Mouse (Mus musculus) embryonic facial prominence, embryonic 12.5 days (tissue): ENCODE measurements around the gene Nucb1. TPM values are rescaled to one million over a fixed set of nuclear protein-coding genes. Genes with fewer than 3 reads are reported as not detected.

Source experiments
- ATAC-seq: fragments of 200-750 bp; cut with Nextera tagmentation; 2 replicates; pipeline ENCODE4 v1.8.0; 2017; ENCODE audit not compliant: insufficient number of reproducible peaks, insufficient read depth, low FRiP score, low TSS enrichment
- H3K27ac ChIP-seq: fragments of 300-500 bp; sonication (generic); 2 replicates; pipeline ENCODE4 v1.5.1; 2016; ENCODE audit warnings: mild to moderate bottlenecking
- H3K27me3 ChIP-seq: fragments of 300-500 bp; sonication (generic); 2 replicates; pipeline ENCODE4 v1.6.1; 2016; ENCODE audit warnings: mild to moderate bottlenecking, moderate library complexity
- H3K36me3 ChIP-seq: fragments of 300-500 bp; sonication (generic); 2 replicates; pipeline ENCODE4 v1.6.1; 2016; ENCODE audit warnings: mild to moderate bottlenecking
- H3K4me1 ChIP-seq: fragments of 300-500 bp; sonication (generic); 2 replicates; pipeline ENCODE4 v1.6.1; 2016
- H3K4me2 ChIP-seq: fragments of 300-500 bp; sonication (generic); replicated peaks from 2 replicates; pipeline ENCODE4 v1.6.1; 2016; ENCODE audit warnings: mild to moderate bottlenecking, moderate library complexity
- H3K4me3 ChIP-seq: fragments of 300-500 bp; sonication (generic); 2 replicates; pipeline ENCODE4 v1.5.1; 2016; ENCODE audit warnings: mild to moderate bottlenecking
- H3K9ac ChIP-seq: fragments of 300-500 bp; sonication (generic); 2 replicates; pipeline ENCODE4 v1.6.1; 2016; ENCODE audit warnings: mild to moderate bottlenecking, moderate library complexity
- H3K9me3 ChIP-seq: fragments of 300-500 bp; sonication (generic); 2 replicates; pipeline ENCODE4 v1.6.1; 2016; ENCODE audit warnings: mild to moderate bottlenecking, moderate library complexity
- WGBS: fragments of 180-500 bp; shearing (Covaris S2); methylation state at CpG from one replicate; pipeline ENCODE4 v1.1.7; 2016; 5-methylcytosine and 5-hydroxymethylcytosine counted together
- microRNA-seq: library from miRNA; unstranded; fragments of <30 nt; microRNA quantifications from one replicate; pipeline ENCODE4, GENCODE M21; 2017
- polyA plus RNA-seq: library from polyadenylated mRNA; unstranded; fragments of >200 nt; fragmentation: Nextera tagmentation; extraction: Ambion mirVana; gene quantifications from 2 replicates; pipeline ENCODE4 v1.2.1, GENCODE M21; 2016

The Nucb1 gene
- polyA plus RNA-seq, 1 experiment from 2014 or later: 172 TPM

DNA sequence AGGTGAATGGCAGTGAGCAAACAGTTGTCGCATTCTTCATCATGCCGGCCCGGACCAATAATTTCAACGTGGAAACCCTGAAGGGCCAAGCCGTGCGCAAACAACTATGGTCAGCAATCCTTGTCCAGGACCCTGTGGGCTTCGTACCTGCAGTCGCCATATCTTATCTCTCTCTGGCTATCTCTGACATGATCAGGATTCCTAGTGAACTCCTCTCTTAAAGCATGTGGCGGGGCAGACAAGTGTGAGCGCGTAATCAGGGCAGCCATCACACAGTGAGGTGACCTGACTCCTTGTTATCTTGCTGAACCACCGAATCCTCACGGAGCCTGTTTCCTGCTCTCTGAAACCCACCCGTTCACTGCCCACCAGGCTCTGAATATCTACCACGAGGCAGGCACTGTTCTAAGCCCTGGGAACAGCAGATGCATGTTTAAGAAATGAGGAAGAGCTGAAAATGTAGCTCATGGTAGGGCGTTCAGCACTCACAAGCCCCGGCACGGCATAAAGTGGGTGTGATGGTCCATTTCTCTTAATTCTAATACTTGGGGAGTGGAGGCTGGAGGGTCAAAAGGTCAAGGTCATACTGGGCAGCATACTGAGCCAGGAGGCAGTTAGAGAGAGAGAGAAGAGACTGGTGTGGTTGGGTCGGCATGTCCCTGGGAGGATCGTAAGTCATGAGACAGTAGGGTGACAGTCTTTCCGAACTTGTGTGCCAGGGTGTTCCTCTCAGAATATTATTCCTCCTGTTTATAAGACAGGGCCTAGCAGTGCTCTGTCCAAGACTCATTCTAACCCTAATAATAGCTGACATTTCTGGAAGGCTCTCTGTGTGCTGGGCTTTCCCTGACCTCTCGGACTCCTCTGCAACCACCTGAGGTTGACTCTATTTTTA is 66.4 kb downstream of the Nucb1 start:
- no peak overlapping the region for H3K27ac ChIP-seq
- H3K4me1 ChIP-seq: no peaks in the 10 kb centered on the region
- 87% methylated on average over 22 of the region's 22 CpGs for WGBS
- no peaks in the 10 kb centered on the region for H3K27me3 ChIP-seq
- no peak overlapping the region for H3K4me3 ChIP-seq
- no peak overlapping the region for H3K9ac ChIP-seq
- H3K4me2 ChIP-seq: no peak overlapping the region
- H3K36me3 ChIP-seq: peaks cover 59% of the 10 kb centered on the region
- H3K9me3 ChIP-seq: no peaks in the 10 kb centered on the region
- ATAC-seq: no peak

Small RNAs within 50 kb of the gene (microRNA-seq; reads per million reads assigned to microRNA genes)
- not detected for gene Gm22133

Other genes with a start within 250 kb of the Nucb1 start
- not detected in 2 replicates for gene Slc6a21, start 232.9 kb downstream of the Nucb1 start, polyA plus RNA-seq
- 16.1 and 18.5 TPM in 2 replicates for gene Trpm4, start 176.6 kb downstream of the Nucb1 start, polyA plus RNA-seq
- 0.81 and 1.5 TPM in 2 replicates for gene Hrc, start 175.1 kb downstream of the Nucb1 start, polyA plus RNA-seq
- 8.8 and 9.2 TPM in 2 replicates for gene Ppfia3, start 143.4 kb downstream of the Nucb1 start, polyA plus RNA-seq
- gene Lin7b, start 139.8 kb downstream of the Nucb1 start, polyA plus RNA-seq: 1.2 and 1.9 TPM in 2 replicates
- 323 and 338 TPM in 2 replicates for gene Snrnp70, start 114.7 kb downstream of the Nucb1 start, polyA plus RNA-seq
- 0.10 TPM in 1 of 2 replicates, not detected in the other for gene Kcna7, start 104.8 kb downstream of the Nucb1 start, polyA plus RNA-seq
- 5.2 and 5.6 TPM in 2 replicates for gene Ntf5, start 96.7 kb downstream of the Nucb1 start, polyA plus RNA-seq
- gene Lhb, start 89.6 kb downstream of the Nucb1 start, polyA plus RNA-seq: 0.33 and 0.71 TPM in 2 replicates
- gene Gys1, start 75.6 kb downstream of the Nucb1 start, polyA plus RNA-seq: 43.2 and 45.4 TPM in 2 replicates
- 149 and 151 TPM in 2 replicates for gene Ruvbl2, start 72.3 kb downstream of the Nucb1 start, polyA plus RNA-seq
- gene Ftl1, start 50.5 kb downstream of the Nucb1 start, polyA plus RNA-seq: 5,211 and 5,392 TPM in 2 replicates
- gene Bax, start 43.5 kb downstream of the Nucb1 start, polyA plus RNA-seq: 220 and 224 TPM in 2 replicates
- 0.92 and 1.2 TPM in 2 replicates for gene Tulp2, start 28.5 kb downstream of the Nucb1 start, polyA plus RNA-seq
- gene Gm45808, start 23.6 kb downstream of the Nucb1 start, polyA plus RNA-seq: not detected in 2 replicates
- gene Dhdh, start 21.6 kb downstream of the Nucb1 start, polyA plus RNA-seq: 3.0 and 3.7 TPM in 2 replicates
- gene Ppp1r15a, start 15.9 kb upstream of the Nucb1 start, polyA plus RNA-seq: 24.1 and 25.6 TPM in 2 replicates
- 3.0 and 3.2 TPM in 2 replicates for gene Plekha4, start 15.9 kb upstream of the Nucb1 start, polyA plus RNA-seq
- gene Hsd17b14, start 44.5 kb upstream of the Nucb1 start, polyA plus RNA-seq: 0.56 and 1.5 TPM in 2 replicates
- 49.9 and 59.3 TPM in 2 replicates for gene Bcat2, start 59.7 kb upstream of the Nucb1 start, polyA plus RNA-seq
- gene Fgf21, start 105.1 kb upstream of the Nucb1 start, polyA plus RNA-seq: 0.17 TPM in 1 of 2 replicates, not detected in the other
- 0.56 and 0.61 TPM in 2 replicates for gene Fut1, start 106.9 kb upstream of the Nucb1 start, polyA plus RNA-seq
- 0.10 and 0.23 TPM in 2 replicates for gene Izumo1, start 111.4 kb upstream of the Nucb1 start, polyA plus RNA-seq
- gene Rasip1, start 117.1 kb upstream of the Nucb1 start, polyA plus RNA-seq: 16.4 and 16.8 TPM in 2 replicates
- 4.0 and 5.4 TPM in 2 replicates for gene Mamstr, start 129.6 kb upstream of the Nucb1 start, polyA plus RNA-seq
- gene Fut2, start 156.0 kb upstream of the Nucb1 start, polyA plus RNA-seq: 0.27 and 0.51 TPM in 2 replicates
- gene Ntn5, start 173.6 kb upstream of the Nucb1 start, polyA plus RNA-seq: 0.67 and 0.73 TPM in 2 replicates
- gene Sec1, start 184.0 kb upstream of the Nucb1 start, polyA plus RNA-seq: 2.9 and 3.1 TPM in 2 replicates
- gene Car11, start 189.4 kb upstream of the Nucb1 start, polyA plus RNA-seq: 11.5 and 14.1 TPM in 2 replicates
- 6.9 and 11.5 TPM in 2 replicates for gene Dbp, start 194.7 kb upstream of the Nucb1 start, polyA plus RNA-seq
- gene Rpl18, start 205.1 kb upstream of the Nucb1 start, polyA plus RNA-seq: 926 and 973 TPM in 2 replicates
- gene Sphk2, start 207.6 kb upstream of the Nucb1 start, polyA plus RNA-seq: 34.7 and 35.3 TPM in 2 replicates
- gene Fam83e, start 210.8 kb upstream of the Nucb1 start, polyA plus RNA-seq: 1.3 TPM in 2 replicates
- gene Spaca4, start 215.4 kb upstream of the Nucb1 start, polyA plus RNA-seq: not detected in 2 replicates